Mouse (Mus musculus) forebrain, embryonic 12.5 days (tissue): Measurements from ENCODE around the gene Cttn. TPM values are rescaled to one million over a fixed set of nuclear protein-coding genes. Genes with fewer than 3 reads are reported as not detected.

Experiments
- ATAC-seq: fragments of 200-750 bp; cut with Nextera tagmentation; 2 replicates; pipeline ENCODE4 v1.8.0; 2017; ENCODE audit warnings: moderate TSS enrichment; ENCODE audit not compliant: low FRiP score
- H3K27ac ChIP-seq: fragments of 300-500 bp; sonication (generic); 2 replicates; pipeline ENCODE4 v1.5.1; 2016; ENCODE audit warnings: mild to moderate bottlenecking
- H3K27me3 ChIP-seq: fragments of 300-500 bp; sonication (generic); 2 replicates; pipeline ENCODE4 v1.6.1; 2016; ENCODE audit warnings: mild to moderate bottlenecking
- H3K36me3 ChIP-seq: fragments of 300-500 bp; sonication (generic); replicated peaks from 2 replicates; pipeline ENCODE4 v1.6.1; 2016; ENCODE audit warnings: mild to moderate bottlenecking
- H3K4me1 ChIP-seq: fragments of 300-500 bp; sonication (generic); 2 replicates; pipeline ENCODE4 v1.6.1; 2016
- H3K4me2 ChIP-seq: fragments of 300-500 bp; sonication (generic); 2 replicates; pipeline ENCODE4 v1.6.1; 2016; ENCODE audit warnings: mild to moderate bottlenecking, moderate library complexity
- H3K4me3 ChIP-seq: fragments of 300-500 bp; sonication (generic); replicated peaks from 2 replicates; pipeline ENCODE4 v1.5.1; 2016; ENCODE audit warnings: mild to moderate bottlenecking
- H3K9ac ChIP-seq: fragments of 300-500 bp; sonication (generic); 2 replicates; pipeline ENCODE4 v1.6.1; 2016; ENCODE audit warnings: mild to moderate bottlenecking
- H3K9me3 ChIP-seq: fragments of 300-500 bp; sonication (generic); 2 replicates; pipeline ENCODE4 v1.6.1; 2016
- WGBS: fragments of 180-500 bp; shearing (Covaris S2); methylation state at CpG from one replicate; pipeline ENCODE4 v1.1.7; 2016; 5-methylcytosine and 5-hydroxymethylcytosine counted together
- polyA plus RNA-seq: library from polyadenylated mRNA; unstranded; fragments of >200 nt; fragmentation: Nextera tagmentation; extraction: Ambion mirVana; gene quantifications from 2 replicates; pipeline ENCODE4 v1.2.1, GENCODE M21; 2016

Gene Cttn
- polyA plus RNA-seq, 1 experiment from 2014 or later = 187 TPM

DNA sequence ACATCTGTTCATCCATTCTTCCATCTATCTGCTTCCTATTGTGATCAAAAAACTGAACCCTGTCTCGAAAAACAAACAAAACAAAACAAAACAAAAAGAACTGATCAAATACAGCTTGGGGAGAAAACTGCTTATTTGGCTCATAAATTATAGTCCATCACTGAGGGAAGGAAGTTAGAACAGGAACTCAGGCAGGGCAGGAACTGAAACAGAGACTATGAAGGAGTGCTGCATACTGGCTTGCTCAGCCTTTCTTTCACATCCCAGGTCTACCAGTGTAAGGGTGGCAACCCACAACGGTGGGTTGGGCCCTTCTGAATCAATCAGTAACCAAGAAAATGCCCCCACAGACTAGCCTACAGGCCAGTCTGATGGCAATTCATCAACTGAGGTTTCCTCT lies 294 bp upstream of the Cttn start:
- 74% methylated on average over 2 of the region's 2 CpGs for WGBS
- peaks cover 14% of the 10 kb centered on the region for H3K4me1 ChIP-seq
- peak overlapping the region; percentile 98 for H3K9ac ChIP-seq
- peak overlapping the region; percentile 65 for H3K27ac ChIP-seq
- H3K27me3 ChIP-seq = no peaks in the 10 kb centered on the region
- H3K36me3 ChIP-seq = peaks cover 7% of the 10 kb centered on the region; the same call in 1 of the 2 replicates
- H3K9me3 ChIP-seq = no peaks in the 10 kb centered on the region
- H3K4me3 ChIP-seq = peak overlapping the region; percentile 92
- H3K4me2 ChIP-seq = peak overlapping the region; percentile 93
- ATAC-seq = no peak

DNA sequence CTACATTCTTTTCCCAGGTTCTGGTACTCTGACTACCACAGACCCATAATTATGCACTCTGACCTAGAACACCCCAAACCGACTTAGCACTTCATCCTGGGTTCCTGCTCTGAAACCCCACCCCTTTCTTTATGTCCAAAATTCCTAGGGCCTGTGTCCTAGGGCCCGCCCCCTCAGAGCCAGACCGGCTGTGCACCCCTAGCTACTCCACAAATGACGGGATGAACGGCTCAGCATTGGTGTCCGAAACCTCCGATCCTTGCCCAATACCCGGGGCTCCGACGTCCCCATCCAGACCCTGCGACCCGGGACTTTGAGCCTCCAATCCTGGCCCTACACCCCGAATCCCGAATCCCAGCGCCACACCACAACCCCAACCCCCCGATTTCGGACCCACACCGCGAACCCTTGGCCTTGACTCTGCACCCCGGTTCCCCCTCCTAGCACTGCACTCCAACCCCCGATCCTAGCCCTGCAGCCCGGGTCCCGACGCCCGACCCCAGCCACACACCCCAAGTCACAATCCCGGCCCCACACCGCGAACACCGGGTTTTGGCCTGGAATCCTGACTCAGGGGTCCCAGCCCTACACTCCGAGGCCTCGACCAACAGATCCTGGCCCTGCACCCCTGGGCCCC lies 783 bp downstream of the Cttn start:
- H3K27me3 ChIP-seq = no peaks in the 10 kb centered on the region
- H3K4me3 ChIP-seq = peak overlapping the region; percentile 92
- H3K9ac ChIP-seq = peak overlapping the region; percentile 98
- H3K36me3 ChIP-seq = peaks cover 9% of the 10 kb centered on the region
- 2% methylated on average over 31 of the region's 31 CpGs for WGBS
- H3K4me1 ChIP-seq = peaks cover 14% of the 10 kb centered on the region
- peak overlapping the region; percentile 93 for H3K4me2 ChIP-seq
- no peaks in the 10 kb centered on the region for H3K9me3 ChIP-seq
- peak overlapping the region; percentile 65 for H3K27ac ChIP-seq
- peak; percentile 31 for ATAC-seq

DNA sequence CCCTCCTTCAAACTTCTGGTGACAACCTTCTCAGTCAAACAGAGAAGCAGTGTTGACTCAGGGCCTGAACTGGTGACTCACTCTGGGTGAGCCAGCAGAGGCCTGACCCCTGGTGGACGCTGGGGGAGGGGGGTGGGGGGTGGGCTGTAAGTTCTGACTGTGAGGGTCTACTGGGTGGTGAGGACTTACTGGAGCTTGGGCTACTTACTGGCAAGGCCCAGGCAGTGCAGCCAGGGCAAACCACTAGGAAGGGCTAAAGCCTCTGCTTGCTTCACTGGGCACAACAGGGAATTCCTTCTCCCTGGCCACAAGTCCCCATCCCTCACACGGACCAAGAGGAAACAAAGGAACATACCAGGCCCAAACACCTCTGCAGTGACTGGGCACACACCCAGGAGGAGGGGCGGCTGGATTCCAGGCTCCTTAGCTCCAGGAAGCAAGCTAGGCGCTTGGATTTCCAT lies 1.6 kb downstream of the Cttn start:
- H3K27me3 ChIP-seq = no peaks in the 10 kb centered on the region
- H3K4me2 ChIP-seq = peak overlapping the region; percentile 93
- H3K4me3 ChIP-seq = peak overlapping the region; percentile 92
- WGBS = 18% methylated on average over 4 of the region's 4 CpGs
- H3K4me1 ChIP-seq = peaks cover 14% of the 10 kb centered on the region
- peak overlapping the region; percentile 98 for H3K9ac ChIP-seq
- no peak for ATAC-seq
- no peaks in the 10 kb centered on the region for H3K9me3 ChIP-seq
- H3K27ac ChIP-seq = peak overlapping the region; percentile 65; the same call in 1 of the 2 replicates
- peaks cover 18% of the 10 kb centered on the region for H3K36me3 ChIP-seq

DNA sequence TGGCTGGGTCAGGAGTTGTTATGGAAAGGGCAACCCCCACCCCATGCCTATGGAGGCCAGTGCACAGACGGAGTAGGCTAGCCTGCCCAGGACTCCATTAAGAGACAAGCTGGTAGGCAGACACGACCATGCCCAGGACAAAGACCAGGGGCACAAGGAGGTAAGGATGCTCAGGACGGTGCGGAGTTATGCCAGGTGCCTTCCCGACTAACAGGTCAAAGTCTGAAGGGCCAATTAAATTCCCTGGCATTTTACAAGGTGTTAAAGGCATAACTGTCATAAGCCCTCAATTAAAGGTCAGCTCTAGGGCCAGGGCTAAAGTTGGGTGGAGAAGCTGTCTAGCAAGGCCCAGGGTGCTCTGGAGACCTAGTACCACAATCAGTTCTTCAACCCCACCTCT lies 2.1 kb downstream of the Cttn start:
- H3K27me3 ChIP-seq = no peaks in the 10 kb centered on the region
- peak overlapping the region; percentile 92; the same call in 1 of the 2 replicates for H3K4me3 ChIP-seq
- peaks cover 20% of the 10 kb centered on the region for H3K36me3 ChIP-seq
- ATAC-seq = no peak
- peak overlapping the region; percentile 93; the same call in 1 of the 2 replicates for H3K4me2 ChIP-seq
- H3K27ac ChIP-seq = no peak overlapping the region
- H3K4me1 ChIP-seq = peaks cover 14% of the 10 kb centered on the region
- WGBS = 97% methylated on average over 5 of the region's 5 CpGs
- H3K9me3 ChIP-seq = no peaks in the 10 kb centered on the region
- peak overlapping the region; percentile 98; the same call in 1 of the 2 replicates for H3K9ac ChIP-seq

DNA sequence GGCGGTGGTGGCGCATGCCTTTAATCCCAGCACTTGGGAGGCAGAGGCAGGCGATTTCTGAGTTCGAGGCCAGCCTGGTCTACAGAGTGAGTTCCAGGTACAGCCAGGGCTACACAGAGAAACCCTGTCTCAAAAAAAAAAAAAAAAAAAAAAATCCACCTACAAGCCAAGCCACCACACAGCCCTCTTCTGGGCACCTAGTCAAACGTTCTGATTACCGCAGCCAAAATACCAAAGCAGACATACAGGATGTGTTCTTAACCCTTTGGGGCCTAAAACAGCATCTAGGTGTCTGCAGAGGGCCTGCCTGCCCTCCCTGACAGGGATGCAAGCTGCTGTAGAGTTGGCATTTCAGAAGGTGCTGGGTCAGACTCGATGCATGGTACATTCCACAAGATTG lies 8.2 kb downstream of the Cttn start:
- Histone ChIP-seq H3K4me1 (no peaks in the 10 kb centered on the region), H3K4me2 (no peak overlapping the region), H3K4me3 (no peak overlapping the region), H3K27ac (no peak overlapping the region), H3K9me3 (no peaks in the 10 kb centered on the region), H3K27me3 (no peaks in the 10 kb centered on the region), H3K36me3 (peaks cover 80% of the 10 kb centered on the region), H3K9ac (no peak overlapping the region)
- ATAC-seq = no peak
- WGBS = 92% methylated on average over 7 of the region's 7 CpGs

DNA sequence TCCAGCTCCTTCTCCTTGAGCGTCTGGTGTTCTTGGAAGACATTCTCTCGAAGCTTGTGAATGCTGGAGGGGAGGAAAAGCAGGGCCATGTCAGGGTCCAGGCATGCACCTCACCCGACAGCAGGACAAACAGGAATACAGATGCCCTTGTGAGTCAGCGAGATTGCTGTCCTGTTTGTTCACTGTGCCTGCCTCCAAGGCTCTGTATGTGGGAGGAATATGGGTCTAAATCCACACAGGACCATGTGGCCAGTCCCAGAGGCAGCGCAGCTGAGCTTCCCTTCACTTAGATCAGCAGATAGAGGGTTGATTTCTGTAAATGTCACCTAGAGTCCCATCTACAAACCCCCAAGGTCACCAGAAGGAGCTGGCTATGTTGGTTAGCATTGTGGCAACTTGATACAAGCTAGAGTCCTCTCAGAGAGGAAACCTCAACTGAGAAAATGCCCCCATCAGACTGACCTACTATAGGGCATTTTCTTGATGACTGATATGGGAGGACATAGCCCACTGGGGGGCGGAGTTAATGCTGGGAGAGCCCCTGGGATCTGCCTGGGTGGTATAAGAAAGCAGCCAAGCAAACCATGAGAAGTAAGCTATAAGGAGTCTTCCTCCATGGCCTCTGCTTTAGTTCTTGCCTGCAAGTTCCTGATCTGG lies 9.4 kb downstream of the Cttn start:
- H3K27me3 ChIP-seq = no peaks in the 10 kb centered on the region
- no peak overlapping the region for H3K27ac ChIP-seq
- H3K36me3 ChIP-seq = peaks cover 92% of the 10 kb centered on the region
- H3K9me3 ChIP-seq = no peaks in the 10 kb centered on the region
- no peak overlapping the region for H3K4me2 ChIP-seq
- H3K4me3 ChIP-seq = no peak overlapping the region
- no peak for ATAC-seq
- H3K4me1 ChIP-seq = no peaks in the 10 kb centered on the region
- WGBS = 92% methylated on average over 6 of the region's 6 CpGs
- no peak overlapping the region for H3K9ac ChIP-seq

DNA sequence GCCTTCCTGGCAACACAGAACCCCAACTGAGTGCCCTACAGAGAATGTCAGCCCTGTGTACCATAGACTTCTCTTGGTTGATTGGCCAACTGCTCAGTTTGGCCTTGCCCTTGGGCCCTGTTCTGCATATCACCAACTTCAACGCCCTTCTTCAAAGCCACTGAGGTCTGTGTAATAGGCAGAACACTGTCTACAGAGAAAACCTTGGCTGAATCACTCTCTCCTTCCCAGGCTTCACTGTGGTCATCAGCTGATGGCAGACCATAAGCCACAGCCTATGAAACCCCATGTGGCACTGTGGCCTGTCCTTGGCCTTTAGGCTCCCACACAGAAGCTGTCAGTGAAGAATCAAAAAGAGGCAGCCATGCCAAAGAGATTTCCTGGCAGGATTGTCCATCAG lies 11.9 kb downstream of the Cttn start:
- Histone ChIP-seq H3K4me3 (no peak overlapping the region), H3K4me1 (no peaks in the 10 kb centered on the region), H3K27me3 (no peaks in the 10 kb centered on the region), H3K9me3 (no peaks in the 10 kb centered on the region), H3K27ac (no peak overlapping the region), H3K9ac (no peak overlapping the region), H3K4me2 (no peak overlapping the region), H3K36me3 (peaks cover 98% of the 10 kb centered on the region)
- ATAC-seq = no peak
- 93% methylated on average over 1 of the region's 1 CpGs for WGBS

DNA sequence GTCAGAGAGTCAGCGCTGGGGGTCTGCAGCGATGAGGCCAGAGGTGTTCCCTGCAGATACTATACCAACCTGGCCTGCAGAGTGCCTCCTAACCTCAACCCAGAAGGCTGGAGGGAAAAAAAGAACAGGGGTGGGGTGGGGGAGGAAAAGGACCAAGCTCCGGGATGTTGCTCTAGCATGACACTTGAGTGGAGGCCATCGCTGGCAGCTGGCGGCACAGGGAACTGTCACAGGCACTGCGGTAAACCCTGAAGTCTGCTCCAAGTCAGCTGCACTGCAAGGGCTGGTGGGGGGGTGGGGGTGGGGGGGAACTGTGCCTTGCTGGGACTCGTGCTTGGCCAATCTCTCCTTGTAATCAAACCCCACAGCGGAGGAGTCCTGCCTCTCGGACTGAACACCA lies 20.1 kb downstream of the Cttn start:
- Histone ChIP-seq H3K27me3 (no peaks in the 10 kb centered on the region), H3K27ac (no peak overlapping the region), H3K36me3 (peaks cover 98% of the 10 kb centered on the region), H3K4me1 (no peaks in the 10 kb centered on the region), H3K9ac (no peak overlapping the region), H3K4me2 (no peak overlapping the region), H3K4me3 (no peak overlapping the region), H3K9me3 (no peaks in the 10 kb centered on the region)
- WGBS = 92% methylated on average over 9 of the region's 9 CpGs
- no peak for ATAC-seq

DNA sequence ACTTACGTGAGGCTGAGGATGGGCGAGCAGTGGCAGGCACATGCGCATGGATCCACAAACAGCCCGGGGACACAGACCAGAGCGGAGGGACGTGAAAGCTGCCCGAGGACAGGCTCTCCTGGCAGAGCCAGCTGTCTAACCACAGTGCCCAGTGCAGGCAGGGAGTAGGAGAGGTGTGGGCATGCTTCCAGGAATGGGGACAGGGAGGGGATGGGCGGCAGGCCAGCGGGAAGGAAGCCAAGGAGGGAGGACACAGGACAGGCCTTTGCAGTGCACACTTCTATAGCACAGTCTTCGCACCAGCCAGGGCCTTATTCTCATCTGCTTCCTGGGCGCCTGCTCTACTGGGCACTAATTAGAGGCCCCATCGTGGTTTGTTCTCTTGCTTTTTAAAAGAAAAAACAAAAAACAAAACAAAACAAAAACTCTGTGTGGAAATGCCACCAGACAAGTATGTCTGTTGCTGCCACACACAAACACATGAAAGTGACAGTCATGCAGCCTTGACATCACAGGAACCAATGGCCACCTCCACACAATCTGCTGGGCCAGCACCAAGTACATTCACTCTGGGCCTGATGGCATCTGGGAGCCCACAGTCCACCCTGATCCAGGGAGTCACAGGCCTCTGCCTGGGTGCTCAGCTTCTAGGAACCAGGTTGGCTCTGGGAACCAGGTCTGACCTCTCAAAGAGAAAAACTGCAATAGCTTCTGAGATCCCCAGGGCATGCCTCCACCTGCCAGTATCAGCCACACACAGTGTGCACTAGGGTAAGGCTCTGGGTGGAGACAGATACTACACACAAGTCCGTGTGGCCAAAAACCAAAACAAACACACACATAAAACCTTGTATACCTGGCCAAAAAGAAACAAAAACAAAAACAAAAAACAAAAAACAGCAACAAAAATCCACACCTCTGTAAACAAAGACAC lies 20.9 kb downstream of the Cttn start:
- H3K4me3 ChIP-seq = no peak overlapping the region
- ATAC-seq = 0 out of 2 replicates have a peak, but pooled peaks have one; percentile 33
- peaks cover 98% of the 10 kb centered on the region for H3K36me3 ChIP-seq
- H3K4me1 ChIP-seq = no peaks in the 10 kb centered on the region
- no peaks in the 10 kb centered on the region for H3K9me3 ChIP-seq
- 95% methylated on average over 13 of the region's 13 CpGs for WGBS
- no peaks in the 10 kb centered on the region for H3K27me3 ChIP-seq
- no peak overlapping the region for H3K9ac ChIP-seq
- H3K4me2 ChIP-seq = no peak overlapping the region
- H3K27ac ChIP-seq = no peak overlapping the region

DNA sequence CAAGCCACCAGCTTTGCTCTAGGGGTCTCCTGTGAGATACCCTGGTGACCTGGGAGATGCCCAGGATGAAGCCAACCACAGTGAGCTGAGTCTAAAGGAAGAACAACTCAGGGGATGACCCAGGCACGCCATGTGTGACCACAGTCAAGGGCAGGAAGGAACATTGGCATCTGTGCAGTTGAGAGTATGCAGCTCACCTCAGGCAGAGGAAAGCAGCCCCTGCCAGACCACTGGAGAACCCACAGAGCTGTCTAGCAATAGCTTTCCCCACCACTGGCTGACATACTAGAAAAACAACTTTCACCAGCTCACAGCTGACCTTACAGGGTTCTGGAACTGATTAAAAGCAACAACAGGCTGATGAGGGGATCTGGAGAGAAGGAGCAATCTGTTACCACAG lies 22.6 kb downstream of the Cttn start:
- H3K9ac ChIP-seq = no peak overlapping the region
- H3K27me3 ChIP-seq = no peaks in the 10 kb centered on the region
- WGBS = 86% methylated on average over 1 of the region's 1 CpGs
- H3K27ac ChIP-seq = no peak overlapping the region
- no peaks in the 10 kb centered on the region for H3K4me1 ChIP-seq
- H3K4me3 ChIP-seq = no peak overlapping the region
- peaks cover 91% of the 10 kb centered on the region for H3K36me3 ChIP-seq
- ATAC-seq = no peak
- H3K9me3 ChIP-seq = no peaks in the 10 kb centered on the region
- H3K4me2 ChIP-seq = no peak overlapping the region

DNA sequence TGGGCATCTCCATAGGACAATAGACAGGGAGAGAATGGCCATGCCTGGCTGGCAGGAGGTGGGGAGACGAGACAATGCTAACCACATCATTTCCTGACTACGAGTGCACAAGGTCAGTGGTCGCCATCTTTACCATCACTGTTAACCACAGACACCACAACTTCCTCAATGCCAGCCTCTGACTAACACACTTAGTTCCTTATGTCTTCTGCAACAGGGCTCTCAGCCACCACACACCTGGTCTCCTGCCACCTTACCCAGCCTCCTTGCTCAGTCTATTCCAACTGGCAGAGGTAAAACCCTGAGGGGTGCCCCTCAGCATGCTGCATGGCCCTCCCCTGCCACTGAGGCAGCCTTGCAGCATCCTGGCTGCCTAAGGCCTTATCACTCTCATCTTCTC lies 23.7 kb downstream of the Cttn start:
- H3K4me3 ChIP-seq = no peak overlapping the region
- H3K9me3 ChIP-seq = no peaks in the 10 kb centered on the region
- no peaks in the 10 kb centered on the region for H3K4me1 ChIP-seq
- peaks cover 86% of the 10 kb centered on the region for H3K36me3 ChIP-seq
- no peaks in the 10 kb centered on the region for H3K27me3 ChIP-seq
- no peak overlapping the region for H3K9ac ChIP-seq
- H3K4me2 ChIP-seq = no peak overlapping the region
- no peak overlapping the region for H3K27ac ChIP-seq
- ATAC-seq = no peak
- WGBS = 99% methylated on average over 3 of the region's 3 CpGs

DNA sequence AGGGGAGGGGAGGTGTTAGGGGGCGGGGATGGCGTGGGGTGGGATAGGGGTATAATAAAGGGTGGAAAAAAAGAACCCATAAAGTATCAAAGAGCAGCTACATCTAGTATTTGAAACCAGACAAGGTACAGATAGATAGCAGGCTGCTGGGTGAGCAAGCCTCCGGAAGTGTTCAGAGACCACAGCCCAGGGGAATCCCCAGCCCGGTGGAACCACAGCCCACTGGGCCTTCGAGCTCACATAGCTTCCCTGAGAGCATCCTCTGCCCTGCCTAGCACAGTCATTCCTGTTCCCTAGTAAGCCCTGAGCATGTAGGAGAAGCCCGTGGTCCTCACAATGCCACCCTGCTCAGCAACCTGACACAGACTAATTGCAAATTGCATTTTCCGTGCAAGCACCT lies 26.0 kb downstream of the Cttn start:
- H3K9me3 ChIP-seq = no peaks in the 10 kb centered on the region
- H3K36me3 ChIP-seq = peaks cover 87% of the 10 kb centered on the region
- H3K9ac ChIP-seq = no peak overlapping the region
- H3K27me3 ChIP-seq = no peaks in the 10 kb centered on the region
- no peak overlapping the region for H3K4me2 ChIP-seq
- 93% methylated on average over 7 of the region's 7 CpGs for WGBS
- no peak for ATAC-seq
- no peak overlapping the region for H3K27ac ChIP-seq
- H3K4me3 ChIP-seq = no peak overlapping the region
- H3K4me1 ChIP-seq = no peaks in the 10 kb centered on the region
